Mouse (Mus musculus): ENCODE results near the gene Maml1. TPM values are rescaled to one million over a fixed set of nuclear protein-coding genes. Genes with fewer than 3 reads are reported as not detected.

The Maml1 gene
- polyA plus RNA-seq (2012; rRNA removed; ENCODE audit: low replicate concordance) = 11.4 and 25.9 TPM in 2 replicates

DNA sequence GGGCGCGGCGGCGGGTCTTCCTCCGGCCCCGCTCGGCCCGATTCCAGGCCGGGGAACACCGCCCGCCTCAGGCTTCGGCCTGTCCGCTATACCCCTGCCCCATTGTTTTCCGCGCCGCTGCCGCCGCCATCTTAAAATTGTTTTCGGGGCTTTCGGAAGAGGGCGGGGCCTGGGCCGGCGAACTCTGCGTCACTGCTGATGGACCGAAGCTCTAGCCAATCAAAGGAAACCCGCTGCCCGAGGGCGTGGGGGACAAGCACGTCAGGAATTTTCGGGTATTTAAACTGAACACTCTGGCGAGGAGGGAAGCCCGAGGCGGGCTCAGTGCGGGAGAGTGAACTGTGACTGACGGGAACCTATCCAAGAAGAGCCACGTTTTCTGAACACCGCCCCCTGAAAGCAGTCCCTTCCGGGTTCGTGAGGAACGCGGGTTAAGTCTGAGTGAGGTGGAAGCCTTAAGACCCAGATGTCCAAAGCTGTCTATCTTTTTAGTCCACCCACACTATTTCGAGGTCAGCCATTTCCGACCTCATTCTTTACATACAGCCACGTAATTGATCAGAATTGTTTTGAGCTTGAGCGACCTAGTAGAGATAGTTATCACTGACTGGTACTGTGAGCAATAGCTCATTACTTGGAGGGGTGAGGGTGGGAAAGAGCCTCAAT is at the start of gene Maml1:
Gene Maml1, minus strand, starts transcription at position 122 of the 666 bp plus-strand sequence.

DNA sequence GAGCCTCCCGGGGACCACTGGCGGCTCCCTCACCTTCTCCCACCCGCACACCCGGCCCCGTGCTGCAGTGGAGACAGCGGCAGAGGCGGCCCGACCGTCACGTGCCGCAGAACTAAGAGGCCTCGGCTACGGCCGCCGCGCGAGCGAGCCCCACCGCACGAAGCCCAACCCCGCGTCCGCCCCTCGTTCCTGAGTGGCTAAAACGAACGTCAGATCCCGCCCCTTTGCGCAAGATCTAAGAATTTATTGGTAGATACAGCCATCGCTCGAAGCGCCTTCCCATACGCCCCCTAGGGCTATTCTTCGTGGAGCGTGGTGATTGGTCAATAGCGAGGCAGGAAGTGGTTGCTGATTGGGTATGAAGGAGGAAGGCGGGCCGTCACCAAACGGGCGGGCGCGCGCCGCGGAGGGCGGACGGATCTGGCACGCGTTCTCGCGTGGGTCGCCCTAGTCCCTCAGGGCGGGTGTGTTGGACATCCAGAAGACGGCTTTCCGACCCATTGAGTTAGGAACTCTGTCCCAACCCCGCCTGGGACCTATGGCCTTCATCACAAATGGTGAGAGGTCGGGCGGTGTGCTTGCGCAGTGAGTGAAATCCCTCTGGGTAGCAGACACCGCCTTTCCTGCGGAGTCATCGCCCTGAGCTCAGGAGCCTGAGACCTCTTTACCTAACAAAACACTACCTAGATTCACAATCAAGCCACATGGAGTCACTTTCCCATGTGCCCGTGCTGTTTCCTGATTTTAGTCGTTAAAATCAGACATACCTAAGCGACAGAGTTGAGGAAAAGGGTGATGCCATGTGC is 33.6 kb upstream of the Maml1 start, which contains the start of gene Canx:
Gene Canx, minus strand, starts transcription at position 178 of the 806 bp plus-strand sequence.

DNA sequence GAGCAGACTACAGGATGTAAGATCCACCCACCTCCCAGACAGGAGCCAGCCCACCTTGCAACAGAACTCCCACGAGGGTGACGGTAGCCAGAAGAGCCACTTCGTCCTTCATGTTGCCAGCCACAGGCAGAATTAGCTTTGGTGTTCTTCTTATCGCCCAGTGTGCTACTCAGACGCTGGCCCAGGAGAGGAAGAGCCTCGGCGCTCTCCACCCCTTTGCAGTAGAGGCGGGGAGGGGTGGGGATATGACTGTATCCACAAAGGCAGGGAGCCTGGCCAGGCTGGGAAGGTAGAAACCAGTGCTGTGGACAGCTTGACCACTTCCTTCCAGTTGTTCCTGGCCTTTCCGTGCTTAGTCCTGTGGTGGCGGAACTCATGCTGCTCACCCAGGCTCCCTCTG is 53.8 kb downstream of the Maml1 start, which contains the start of gene Ltc4s:
Gene Ltc4s, minus strand, starts transcription at position 293 of the 400 bp plus-strand sequence.

DNA sequence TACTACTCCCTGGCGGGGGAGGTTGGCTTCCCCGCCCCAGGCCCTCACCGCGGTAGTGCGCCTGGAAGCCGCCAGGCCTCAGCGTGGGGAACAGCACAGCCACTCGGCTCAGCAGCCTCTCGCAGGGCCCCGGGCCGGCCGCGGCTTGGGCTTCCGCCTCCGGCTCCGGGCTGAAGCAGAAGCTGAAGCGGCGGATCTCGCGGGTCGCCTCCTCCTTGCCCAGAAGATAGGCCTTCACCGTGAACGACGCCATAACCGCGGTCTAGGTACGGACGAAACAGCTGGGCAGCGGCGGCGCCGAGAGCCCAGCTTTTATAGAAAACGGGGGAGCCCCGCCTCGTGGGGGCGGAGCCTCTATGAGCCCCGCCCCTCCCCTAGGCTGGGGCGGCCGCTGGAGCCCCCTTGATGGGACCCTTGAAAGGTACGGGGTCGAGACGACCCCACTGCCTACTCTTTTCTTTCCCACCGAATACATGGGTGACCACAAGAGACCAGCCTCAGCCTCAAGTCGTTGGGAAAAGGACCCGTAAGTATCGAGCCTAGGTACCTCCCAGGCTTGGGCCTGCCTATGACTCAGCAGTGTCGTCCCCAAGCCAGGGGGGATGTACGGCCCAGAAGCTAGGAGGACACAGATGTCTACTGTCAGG is 81.5 kb downstream of the Maml1 start, which contains the start of the genes Sqstm1 and Mgat4b:
Gene Sqstm1, minus strand, starts transcription at position 323 of the 647 bp plus-strand sequence.
Gene Mgat4b, plus strand, starts transcription at position 386 of the 647 bp plus-strand sequence.

Other genes starting within 250 kb of the Maml1 start
- 82.0 and 84.1 TPM in 2 replicates for gene Tbc1d9b, start 160.9 kb downstream of the Maml1 start, polyA plus RNA-seq (2012; rRNA removed; ENCODE audit: low replicate concordance)
- 9.3 and 13.9 TPM in 2 replicates for gene Mrnip, start 117.9 kb downstream of the Maml1 start, polyA plus RNA-seq (2012; rRNA removed; ENCODE audit: low replicate concordance)
- gene Sqstm1, start 81.5 kb downstream of the Maml1 start, polyA plus RNA-seq (2012; rRNA removed; ENCODE audit: low replicate concordance) = 261 TPM in 2 replicates
- 112 and 147 TPM in 2 replicates for gene Mgat4b, start 81.4 kb downstream of the Maml1 start, polyA plus RNA-seq (2012; rRNA removed; ENCODE audit: low replicate concordance)
- gene Ltc4s, start 53.7 kb downstream of the Maml1 start, polyA plus RNA-seq (2012; rRNA removed; ENCODE audit: low replicate concordance) = 196 and 578 TPM in 2 replicates
- 48.7 and 71.6 TPM in 2 replicates for gene Canx, start 33.4 kb upstream of the Maml1 start, polyA plus RNA-seq (2012; rRNA removed; ENCODE audit: low replicate concordance)
- gene Cby3, start 62.2 kb upstream of the Maml1 start, polyA plus RNA-seq (2012; rRNA removed; ENCODE audit: low replicate concordance) = 0.33 TPM in 1 of 2 replicates, not detected in the other
- 52.9 and 126 TPM in 2 replicates for gene Hnrnph1, start 84.7 kb upstream of the Maml1 start, polyA plus RNA-seq (2012; rRNA removed; ENCODE audit: low replicate concordance)
- gene Rufy1, start 138.8 kb upstream of the Maml1 start, polyA plus RNA-seq (2012; rRNA removed; ENCODE audit: low replicate concordance) = 15.4 and 17.6 TPM in 2 replicates